Mouse (Mus musculus) urinary bladder, postnatal 25 days (tissue): ENCODE measurements around the gene Slc8a3.

ENCODE experiments used
- DNase-seq: peaks from one replicate; pipeline ENCODE4 v3.0.0; 2022; ENCODE audit warnings: low spot score

Slc8a3 gene

GRCm38 (mm10) chr12:81237158-81237557 is 95.8 kb downstream of the Slc8a3 start:
- DNase-seq: no peak

- DNase-seq: no peak
Measured at GRCm38 (mm10) chr12:81235456-81236330, 97.3 kb downstream of the Slc8a3 start.

DNA sequence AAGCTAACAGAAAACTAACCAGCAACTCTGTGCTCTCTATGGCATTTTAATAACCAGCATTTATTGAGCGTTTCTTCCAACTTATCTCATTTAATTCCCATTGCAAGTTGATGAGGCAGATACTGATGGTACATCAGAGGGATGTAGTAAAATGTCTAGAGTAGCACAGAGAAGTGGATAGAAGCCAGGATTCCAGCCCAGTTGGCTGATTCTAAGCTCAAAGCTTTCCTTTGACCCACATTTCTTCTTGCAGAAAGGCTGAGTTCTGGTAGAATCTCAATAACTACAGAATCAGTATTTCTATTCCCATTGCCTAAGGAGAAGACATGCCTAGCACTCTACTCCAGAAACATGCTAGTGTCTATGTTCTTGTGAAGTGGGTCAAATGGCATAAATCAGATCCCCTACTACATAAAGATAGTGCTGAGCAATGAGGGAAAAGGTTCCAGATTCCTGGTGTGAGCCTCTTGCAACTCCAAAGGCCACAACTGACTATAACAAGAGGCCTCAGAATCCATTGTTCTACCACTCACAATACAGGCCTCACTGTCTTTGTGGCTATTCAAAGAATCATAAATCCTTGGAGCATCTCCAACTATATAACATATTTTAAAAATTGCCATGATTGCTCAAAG is 99.1 kb downstream of the Slc8a3 start:
- no peak for DNase-seq

- DNase-seq: no peak
Measured at GRCm38 (mm10) chr12:81227767-81228460, 105.1 kb downstream of the Slc8a3 start.

GRCm38 (mm10) chr12:81226590-81226989 is 106.4 kb downstream of the Slc8a3 start:
- DNase-seq: no peak

DNA sequence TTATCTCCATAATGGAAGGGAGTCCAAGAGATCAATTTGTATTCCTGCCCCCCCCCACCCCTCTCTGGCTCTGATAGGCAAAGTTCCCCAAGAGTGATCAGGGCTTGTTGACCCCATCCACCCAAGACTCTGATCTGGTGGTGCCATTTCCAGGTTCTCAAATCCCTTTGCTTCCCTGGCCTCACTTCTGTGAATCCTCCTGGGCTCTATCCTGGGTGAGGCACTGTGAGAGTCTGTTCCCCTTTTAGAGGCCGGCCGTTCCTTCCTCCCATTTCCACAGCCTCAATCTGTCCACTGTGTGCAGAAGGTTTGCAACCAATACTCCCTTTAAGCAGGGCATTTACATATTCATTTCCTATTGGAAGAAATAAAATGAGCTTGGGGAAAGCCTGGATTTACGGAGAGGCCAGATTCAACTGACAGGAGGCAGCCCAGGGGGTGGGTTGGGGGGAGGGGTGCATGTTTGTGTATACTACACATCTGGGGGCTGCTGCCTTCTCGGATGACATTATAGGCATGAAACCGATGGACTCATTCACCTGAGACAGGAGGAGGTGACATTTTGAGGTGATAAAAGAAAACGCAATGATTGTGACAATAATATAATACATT is 106.9 kb downstream of the Slc8a3 start:
- no peak for DNase-seq

DNA sequence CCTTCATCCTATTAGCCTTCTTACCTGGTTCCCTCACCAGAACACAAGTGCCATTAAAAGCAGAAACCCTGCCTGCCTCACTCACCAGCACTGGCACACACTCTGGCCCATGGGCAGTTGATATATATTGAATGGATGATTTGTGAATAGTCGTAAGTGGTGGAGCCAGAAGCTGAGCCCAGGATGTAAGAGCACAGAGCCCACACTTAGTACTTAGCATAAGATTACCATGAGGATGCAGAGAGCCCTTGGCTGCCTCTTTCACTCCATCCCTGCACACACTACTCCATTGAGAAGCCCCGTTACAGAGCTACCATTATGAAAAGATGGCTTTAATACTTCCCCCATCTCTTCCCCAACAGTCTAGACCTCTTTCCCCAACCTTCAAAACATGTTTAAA is 108.1 kb downstream of the Slc8a3 start:
- no peak for DNase-seq

DNA sequence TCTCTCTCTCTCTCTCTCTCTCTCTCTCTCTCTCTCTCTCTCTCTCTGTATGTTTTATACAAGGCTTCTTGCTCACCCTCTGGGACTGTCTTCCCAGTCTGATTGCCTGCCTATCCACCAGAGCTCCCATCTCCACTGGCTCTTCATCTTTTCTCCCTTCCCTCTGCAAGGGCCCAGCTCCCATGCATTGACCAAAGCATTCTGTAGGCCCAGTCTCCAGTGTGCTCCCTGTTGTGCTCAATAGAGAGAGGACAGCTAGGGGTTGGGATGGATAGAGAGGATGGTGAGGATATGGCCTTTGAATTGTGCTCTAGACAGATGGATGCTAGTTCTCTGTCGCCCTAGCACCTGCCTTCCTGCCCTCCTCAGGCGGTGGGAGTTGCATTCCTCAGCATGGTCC is 109.7 kb downstream of the Slc8a3 start:
- no peak for DNase-seq

DNA sequence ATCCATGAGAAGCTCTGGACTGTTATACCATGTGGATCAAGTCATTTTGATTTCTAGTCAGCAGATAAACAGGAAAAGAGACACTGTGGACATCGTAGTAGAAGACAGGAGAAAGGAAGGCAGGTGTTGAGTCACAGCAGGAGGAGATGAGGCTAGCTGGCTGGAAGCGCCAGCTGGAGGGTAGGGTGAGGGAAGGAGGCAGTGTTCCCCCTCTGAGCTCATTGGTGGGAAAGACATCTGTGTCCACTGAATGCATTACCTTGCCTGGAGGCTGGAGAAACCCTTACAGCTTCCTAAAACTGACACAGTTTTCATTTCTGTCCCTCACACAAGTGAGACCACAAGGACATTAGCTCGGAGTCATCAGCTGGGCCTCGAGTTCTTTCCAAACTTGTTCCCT is 113.6 kb downstream of the Slc8a3 start:
- no peak for DNase-seq

- DNase-seq: no peak
Measured at GRCm38 (mm10) chr12:81208559-81208958, 124.4 kb downstream of the Slc8a3 start.

DNA sequence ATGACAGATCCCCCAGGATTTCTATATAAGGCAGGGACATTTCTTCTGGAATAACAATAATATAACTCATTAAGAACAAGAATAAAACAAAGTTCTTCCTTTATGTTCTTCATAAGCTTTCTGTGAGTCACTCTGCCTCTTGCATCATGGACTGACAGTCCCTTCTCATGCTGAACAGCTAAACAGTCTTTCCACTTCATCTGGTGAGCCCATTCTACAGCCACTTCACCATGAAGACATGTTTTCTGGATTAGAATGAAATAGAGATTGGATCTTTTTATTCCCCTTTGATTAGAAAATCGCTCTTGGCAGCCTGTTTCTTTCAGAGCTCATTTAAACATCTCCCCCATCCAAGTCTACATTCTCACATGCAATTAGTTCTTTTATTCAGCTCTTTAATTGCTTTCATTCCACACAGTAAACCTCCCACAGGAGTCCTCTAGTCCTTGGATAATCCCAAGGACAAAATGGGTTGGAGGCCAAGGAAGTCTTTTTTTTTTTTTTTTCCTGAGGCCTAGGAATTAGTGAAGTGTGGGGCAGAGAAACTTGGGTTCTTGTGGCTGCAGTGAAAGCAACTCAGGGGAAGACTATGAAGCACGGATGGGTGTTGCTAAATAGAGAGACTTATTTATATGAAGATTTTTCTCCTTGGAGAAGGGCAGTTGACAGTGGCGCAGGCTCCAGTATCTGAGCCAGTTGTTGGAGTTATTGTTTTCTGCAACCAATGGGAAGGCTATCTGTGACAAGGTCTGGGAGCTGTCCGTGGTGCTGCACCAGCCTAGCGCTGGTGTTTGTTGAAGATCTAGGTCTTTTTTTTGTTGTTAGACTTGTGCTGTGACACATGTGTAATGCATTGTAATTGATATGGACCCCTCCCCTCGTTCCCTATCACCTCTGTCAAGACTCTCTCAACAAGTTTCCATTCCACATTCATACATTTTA is 127.1 kb downstream of the Slc8a3 start:
- peak; percentile 21 for DNase-seq

DNA sequence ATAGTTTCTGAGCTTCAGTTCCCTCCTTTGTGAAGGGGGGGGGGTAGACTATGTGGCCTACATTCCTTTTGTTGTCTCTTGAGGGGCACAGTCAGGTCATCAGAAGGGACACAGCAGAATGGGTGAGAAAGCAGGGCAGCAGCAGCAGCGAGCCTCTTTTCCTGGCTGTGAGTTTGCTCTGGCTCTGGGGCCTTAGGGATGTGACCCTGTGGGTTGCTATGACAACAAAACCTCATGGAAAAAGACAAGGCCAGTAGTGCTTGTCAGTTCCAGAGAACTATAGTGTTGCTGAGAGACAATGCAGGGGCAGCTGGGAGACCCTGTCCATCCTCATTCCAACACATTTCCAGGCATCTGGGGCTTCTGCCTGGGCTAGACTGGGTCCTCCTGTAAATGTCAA is 129.8 kb downstream of the Slc8a3 start:
- DNase-seq: no peak

DNA sequence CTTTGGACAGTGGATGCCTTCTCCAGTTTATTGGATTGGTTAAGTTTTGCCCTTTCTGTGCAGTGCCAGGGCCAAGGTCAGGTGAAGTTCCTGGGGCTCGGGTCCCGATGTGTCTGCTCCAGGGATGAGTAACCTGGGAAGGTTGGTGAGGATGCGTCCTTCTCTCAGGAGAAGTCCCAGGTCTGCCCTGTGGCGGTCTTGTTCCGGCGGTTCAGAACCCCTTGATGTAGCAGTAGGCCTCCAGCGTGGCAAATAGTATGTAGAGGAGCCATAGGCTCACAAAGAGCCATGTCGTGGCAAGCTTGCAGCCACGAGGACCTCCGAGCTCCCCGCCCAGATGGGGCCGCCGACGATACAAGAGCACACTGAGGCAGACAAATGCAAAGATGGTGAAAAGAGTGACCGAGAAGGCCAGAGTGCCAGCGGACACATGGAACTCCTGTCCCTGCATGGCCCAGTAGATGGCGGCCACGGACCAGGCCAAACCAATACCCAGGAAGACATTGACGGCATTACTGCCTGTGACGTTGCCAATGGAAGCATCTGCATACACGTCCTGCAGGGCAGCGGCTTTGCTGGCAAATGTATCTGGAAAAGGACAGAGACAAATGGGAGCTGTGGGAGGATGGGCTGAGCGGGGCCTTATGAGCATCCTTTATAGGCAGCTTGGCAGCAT is 133.6 kb downstream of the Slc8a3 start:
- peak; percentile 17 for DNase-seq

- DNase-seq: no peak
Measured at GRCm38 (mm10) chr12:81197468-81198075, 135.4 kb downstream of the Slc8a3 start.

DNA sequence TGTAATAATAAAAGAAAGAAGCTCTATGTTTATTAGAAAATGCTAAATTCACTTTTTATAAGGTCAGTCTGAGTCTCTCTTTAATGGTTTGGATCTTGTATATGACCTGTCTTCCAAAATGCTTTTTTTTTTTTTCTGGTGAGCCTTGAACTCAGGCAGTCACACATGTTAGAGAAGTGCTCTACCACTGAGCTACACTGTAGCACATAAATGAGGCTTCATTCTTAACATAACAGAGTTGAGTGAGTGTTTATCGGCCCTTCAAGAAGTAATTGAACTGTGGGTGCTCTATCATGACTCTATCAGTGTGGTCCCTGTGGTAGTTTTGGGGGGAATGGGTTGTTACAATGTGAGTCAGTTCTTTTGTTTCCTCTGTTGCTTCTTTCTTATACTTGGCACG is 139.0 kb downstream of the Slc8a3 start:
- DNase-seq: no peak

DNA sequence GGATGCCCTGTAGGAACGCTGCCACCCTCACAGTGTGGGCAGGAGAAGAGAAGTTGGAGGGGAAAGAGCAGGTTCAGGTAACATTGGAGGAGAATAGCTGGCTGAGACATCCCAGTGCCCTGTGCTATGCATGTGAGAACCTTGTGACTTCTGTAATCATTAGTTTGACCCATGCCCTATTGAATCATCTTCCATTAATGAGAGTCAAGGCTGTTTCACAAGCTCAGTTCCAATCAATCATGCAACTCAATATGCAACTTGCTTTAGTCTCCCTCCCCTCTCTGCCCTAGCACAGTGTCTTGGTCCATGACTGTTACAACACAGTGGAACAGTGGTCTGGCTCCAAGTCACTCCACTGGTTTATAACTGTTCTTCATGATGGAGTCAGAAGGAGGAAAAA is 143.3 kb downstream of the Slc8a3 start:
- no peak for DNase-seq

DNA sequence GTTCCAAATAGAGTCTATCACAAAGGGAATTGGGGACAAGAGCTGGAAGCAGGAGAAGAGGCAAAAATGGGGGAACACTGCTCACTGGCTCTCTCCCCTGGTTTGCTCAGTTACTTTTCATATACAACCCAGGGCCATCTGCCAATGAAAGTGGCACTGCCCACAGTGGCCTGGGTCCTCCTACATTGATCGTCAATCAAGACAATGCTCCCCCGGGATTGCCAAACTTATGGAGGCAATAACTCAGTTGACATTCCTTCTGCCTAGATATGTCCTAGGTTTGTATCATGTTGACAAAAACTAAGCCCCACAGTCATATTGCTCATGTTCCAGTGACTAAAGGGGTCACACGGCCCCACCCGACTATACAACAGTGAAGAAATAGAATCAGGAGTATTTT is 144.0 kb downstream of the Slc8a3 start:
- DNase-seq: no peak

- no peak for DNase-seq
Measured at GRCm38 (mm10) chr12:81188423-81188822, 144.6 kb downstream of the Slc8a3 start.

DNA sequence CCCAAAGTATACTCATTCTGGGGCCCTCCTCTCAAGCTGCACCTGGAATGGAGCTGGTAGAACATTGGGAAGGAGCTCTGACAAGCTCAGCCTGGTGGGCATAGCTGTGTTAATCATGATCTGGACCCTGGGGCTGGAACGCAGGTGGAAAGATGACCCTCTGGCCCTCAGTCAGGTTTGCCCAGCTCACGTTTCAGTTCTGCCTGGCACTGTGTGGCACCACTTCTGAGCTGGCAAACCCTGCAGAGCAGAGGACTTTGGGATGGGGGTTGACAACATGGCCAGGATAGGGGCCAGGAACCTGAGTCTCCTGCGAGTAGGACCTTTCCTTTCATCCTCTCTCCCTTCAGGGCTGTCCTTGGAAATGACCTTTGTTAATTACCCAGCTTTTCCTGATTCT is 146.3 kb downstream of the Slc8a3 start:
- DNase-seq: no peak

- DNase-seq: no peak
Measured at GRCm38 (mm10) chr12:81186081-81186480, 146.9 kb downstream of the Slc8a3 start.
